Mouse (Mus musculus): ENCODE results near the gene Slc2a3.
"Not testable (repeated sequence)": the region's sequence is repeated elsewhere in the genome, so short reads cannot be mapped to it uniquely, and the experiment has no call there.

Slc2a3 gene

GRCm38 (mm10) chr6:122763844-122764445 lies 37.5 kb downstream of the Slc2a3 start:
- no peak for DNase-seq

- no peak for DNase-seq
Observed at GRCm38 (mm10) chr6:122762952-122763700, 38.3 kb downstream of the Slc2a3 start.

- DNase-seq: no peak
Observed at GRCm38 (mm10) chr6:122762480-122762879, 39.0 kb downstream of the Slc2a3 start.

- no peak for DNase-seq
Observed at GRCm38 (mm10) chr6:122761901-122762300, 39.5 kb downstream of the Slc2a3 start.

DNA sequence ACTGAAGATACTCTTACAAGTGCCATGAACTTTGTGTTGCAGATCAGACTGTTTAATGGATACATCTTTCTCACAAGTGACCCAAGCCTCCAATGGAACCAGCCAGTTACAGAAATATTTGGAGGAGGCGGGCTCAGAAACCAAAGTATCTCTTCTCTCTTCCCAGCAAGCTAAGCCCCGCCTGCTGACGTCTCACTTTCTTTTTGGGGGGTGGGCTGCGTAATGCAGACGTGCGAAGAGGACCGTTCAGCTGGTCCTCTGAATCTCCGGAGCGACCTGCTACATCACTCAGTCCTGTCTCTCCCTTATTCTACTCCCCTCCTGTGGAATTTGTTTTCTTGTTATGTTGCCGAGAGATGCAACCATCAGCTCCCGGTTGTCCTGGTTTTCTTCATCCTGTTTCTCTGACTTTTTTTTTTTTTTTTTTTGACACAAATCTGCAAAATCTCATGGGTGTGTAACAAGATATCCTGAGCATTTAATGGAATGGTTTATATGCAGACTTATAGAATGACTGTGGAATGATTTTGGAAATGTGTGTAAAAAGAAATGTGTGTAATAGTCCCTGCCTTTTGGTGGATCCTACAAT lies 40.3 kb downstream of the Slc2a3 start:
- DNase-seq: peak in 1 of 2 experiments; percentile 46

GRCm38 (mm10) chr6:122758732-122759131 lies 42.7 kb downstream of the Slc2a3 start:
- no peak for DNase-seq

DNA sequence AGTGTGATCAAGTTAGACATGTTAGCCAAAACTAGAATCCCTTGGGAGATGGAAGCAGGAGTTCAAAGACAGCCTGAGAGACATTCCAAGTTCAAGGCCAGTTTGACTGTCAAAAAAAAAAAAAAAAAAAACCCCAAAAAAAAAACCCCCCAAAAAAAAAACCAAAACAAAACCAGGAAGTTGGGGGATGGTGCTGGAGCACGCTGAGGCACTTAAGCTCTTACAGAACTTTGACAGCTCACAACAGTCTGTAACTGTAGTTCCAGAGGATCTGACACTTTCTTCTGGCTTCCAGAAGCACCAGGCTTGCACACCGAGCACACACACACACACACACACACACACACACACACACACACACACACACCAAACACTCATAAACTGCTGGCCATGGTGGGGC lies 45.5 kb downstream of the Slc2a3 start:
- no peak for DNase-seq

DNA sequence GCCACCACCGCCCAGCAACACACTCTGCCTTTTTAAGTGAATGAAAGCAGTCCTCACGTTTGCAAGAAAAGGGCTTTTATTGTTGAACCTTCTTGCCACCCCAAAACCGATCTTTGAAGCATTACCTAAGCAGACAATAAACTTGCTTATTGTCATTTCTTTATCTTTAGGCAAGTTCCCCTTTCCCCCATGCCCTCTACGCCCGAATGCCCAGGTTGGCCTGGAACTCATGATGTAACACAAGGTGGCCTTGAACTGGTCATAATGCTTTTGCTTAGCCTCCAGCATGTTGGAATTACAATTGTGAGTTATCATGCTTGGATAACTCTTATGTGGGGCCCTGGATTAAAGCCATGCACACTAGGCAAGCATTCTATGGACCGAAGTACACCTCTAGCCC lies 50.9 kb downstream of the Slc2a3 start:
- no peak for DNase-seq

DNA sequence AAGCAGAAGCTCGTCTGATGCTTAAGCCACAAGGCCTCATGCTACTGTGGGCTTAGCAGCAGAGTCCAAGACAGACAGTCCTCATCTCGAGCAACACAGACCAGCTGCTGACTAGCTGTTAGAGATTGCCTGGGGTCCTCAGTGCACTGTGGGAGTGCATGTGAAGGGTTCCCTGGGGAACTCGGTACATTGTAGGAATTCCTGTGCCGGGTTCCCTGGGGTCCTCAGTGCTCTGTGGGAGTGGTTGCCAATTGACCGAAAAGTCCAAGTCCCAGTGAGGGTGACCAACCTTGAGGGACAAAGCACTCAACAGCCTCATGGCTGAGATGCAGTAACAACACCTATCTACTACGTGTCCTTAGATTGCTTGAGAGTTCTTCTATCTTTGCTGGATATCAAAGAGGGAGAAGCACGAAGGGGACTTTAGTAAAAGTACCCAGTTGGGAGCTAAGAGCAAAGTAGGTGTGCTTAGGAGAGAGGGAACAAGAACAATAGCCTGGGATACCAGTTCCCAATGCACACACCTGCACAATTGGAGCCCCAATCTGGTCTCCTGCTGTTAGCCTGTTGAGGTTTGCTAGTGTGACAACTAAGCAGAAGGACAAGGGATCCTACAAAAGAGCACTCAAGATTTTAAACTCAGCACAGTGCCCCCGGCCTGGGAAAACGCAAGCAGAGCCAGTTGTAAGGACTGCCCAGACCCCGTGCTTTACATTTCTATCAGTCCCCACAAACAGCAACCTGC lies 56.8 kb downstream of the Slc2a3 start:
- no peak for DNase-seq

DNA sequence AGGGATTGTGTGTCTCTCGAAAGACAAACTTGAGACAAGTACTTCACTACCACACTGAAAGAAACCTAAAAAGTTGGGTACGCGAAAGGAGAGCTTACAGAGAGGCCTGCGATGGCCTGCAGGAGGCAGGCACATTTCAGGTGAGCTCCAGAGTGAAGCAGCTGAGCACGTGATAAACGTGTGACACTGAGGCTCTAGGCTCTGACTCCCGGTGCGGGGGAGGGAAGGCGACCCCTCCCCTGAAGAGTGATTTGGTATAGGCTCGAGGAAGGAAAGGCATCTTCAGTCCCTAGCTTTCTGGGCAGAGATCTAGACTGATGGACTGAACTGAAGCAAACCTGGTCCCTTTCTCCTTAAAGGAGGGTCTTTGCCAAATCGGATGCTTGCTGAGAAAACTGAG lies 58.1 kb downstream of the Slc2a3 start:
- DNase-seq: no peak

DNA sequence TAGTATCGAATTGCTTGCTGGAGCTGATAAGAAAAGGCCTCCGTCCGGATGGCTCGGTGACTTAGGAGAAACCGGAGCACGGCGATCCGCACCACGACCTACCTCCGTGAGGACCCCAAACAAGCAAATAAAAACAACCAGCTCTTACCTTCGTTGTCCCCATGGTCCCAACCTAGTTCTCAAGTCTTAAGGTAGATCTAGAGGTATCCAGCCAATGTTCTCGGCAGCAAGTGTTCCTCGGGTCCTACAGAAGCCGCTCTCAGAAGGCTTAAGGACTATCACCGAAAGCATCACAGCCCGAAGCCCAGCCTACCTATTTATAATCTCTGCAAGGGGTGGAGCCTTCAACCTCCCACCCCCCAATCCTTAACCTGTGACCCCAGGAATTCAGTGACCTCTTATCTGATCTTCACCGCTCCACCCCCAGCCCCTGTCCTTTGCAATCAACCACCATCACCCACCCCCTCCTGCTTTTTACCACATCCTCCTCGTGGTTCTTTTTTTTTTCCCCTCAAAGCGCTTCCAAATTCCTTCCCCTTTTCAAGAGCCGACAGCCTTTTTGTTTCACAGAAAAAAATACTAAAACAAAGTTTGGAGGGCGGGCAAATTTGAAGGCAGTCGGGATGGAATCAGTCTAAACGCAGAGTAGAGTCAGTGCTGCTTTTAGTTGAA lies 59.1 kb downstream of the Slc2a3 start:
- peak in 1 of 2 experiments; percentile 47 for DNase-seq

GRCm38 (mm10) chr6:122741460-122742227 lies 59.8 kb downstream of the Slc2a3 start:
- DNase-seq: no peak

DNA sequence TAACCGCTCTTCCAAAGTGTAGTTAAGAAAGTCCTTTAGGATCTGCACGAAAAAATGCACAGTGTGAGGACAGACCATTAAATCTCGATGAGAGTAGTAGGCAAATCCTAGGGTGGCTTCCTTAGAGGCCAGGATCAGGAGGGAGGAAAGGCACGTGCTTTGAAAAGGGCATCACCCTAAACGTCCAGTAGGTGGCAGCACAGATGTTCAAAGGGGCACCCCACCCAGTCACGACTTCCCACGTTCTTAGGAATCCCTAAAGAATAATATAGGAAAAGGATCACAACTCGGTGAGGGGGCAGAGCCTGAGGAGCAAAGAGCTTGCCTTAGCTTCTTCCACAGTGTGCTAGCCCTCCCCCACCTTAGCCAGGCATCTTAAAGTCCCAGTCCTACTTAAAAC lies 61.5 kb downstream of the Slc2a3 start:
- no peak for DNase-seq

- DNase-seq: peak in 1 of 2 experiments; percentile 14
Observed at GRCm38 (mm10) chr6:122719942-122720341, 81.5 kb downstream of the Slc2a3 start.

GRCm38 (mm10) chr6:122718224-122718623 lies 83.2 kb downstream of the Slc2a3 start:
- not testable (repeated sequence) for DNase-seq

- no peak for DNase-seq
Observed at GRCm38 (mm10) chr6:122715886-122716285, 85.6 kb downstream of the Slc2a3 start.

DNA sequence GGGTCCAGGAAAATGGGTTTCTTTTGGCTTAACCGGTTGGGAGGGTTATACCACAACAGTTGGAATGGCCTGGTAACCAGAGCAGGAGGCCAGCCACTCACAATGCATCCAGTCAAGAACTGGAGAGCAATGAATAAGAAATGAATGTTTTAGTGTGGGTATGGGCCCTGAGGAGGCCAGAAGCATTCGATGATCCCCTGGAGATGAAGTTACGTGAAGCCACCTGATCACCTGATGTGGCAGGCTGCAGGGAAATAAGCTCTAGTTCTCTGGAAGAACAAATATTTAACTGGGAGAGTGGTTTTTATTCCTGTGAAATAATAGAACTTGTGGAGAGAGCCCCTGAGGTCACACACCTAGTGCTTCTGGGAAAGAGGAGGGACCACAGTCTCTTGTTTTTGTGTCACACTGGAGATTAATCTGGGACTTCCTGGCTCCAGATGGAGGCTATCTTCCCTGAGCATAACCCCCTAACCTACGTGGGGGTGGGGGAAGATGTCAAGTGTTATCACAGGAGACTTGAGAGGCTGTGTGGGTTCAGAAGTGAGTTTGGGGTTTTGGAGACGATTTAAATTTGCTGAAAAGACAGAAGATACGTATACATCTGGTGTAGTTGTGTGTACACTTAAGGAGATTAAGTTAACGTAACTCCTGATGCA lies 86.6 kb downstream of the Slc2a3 start:
- DNase-seq: no peak

- not testable (repeated sequence) for DNase-seq
Observed at GRCm38 (mm10) chr6:122713116-122713515, 88.3 kb downstream of the Slc2a3 start.

DNA sequence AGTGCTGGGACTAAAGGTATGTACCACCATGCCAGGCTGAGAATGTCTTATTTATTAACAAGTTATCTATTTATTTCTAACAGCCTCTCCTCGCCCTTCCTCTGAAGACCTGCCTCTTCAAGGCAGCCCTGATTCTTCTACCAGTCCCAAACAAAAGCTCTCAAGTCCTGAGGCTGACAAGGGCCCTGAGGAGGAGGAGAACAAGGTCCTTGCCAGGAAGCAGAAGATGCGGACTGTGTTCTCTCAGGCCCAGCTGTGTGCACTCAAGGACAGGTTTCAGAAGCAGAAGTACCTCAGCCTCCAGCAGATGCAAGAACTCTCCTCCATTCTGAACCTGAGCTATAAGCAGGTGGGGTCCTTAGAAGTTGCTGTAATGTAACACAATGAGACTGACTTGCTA lies 90.0 kb downstream of the Slc2a3 start:
- no peak for DNase-seq

- DNase-seq: no peak
Observed at GRCm38 (mm10) chr6:122708826-122709225, 92.6 kb downstream of the Slc2a3 start.

DNA sequence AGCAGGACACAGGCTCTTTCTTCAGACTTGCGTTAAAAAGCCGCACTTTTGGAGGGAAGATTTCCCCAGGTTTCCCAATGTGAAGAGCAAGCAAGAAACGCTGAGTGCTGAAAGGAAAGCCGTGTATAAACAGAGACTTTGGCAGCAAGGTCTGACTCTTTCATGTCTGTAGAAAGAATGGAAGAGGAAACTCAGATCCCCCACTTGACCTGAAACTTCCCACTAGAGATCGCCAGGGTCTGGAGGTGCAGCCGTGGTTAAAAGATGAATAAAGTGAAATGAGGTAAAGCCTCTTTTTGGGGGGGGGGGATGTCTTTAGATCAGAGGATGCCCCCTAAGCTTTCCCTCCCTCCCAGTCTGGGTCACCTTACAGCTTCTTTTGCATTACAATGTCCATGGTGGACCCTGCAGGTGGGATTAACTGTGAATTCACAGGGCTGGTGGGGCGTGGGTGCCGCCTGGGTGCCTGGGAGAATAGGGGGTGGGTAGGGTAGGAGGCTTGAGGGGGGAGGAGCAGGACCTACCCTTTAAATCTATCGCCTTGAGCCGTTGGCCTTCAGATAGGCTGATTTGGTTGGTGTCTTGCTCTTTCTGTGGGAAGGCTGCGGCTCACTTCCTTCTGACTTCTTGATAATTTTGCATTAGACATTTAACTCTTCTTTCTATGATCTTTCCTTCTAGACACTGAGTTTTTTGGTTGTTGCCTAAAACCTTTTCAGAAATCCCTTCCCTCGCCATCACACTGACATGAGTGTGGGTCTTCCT lies 94.2 kb downstream of the Slc2a3 start, which contains the start of gene Nanog:
Nanog (plus strand) TSS at position 454 of the 765 bp plus-strand sequence.
- DNase-seq: no peak

All from thymus, adult 18-20 months (tissue).